Mouse (Mus musculus) cortical plate, adult 2 months (tissue): ENCODE measurements around the gene Kmt5a.

Experiments used
- CTCF ChIP-seq: fragments of 200-500 bp; IDR thresholded peaks from 2 replicates; pipeline ENCODE4 v1.5.1; 2011; ENCODE audit warnings: mild to moderate bottlenecking, control low read depth, low read length; ENCODE audit not compliant: insufficient read depth; ENCODE audit errors: extremely low read depth
- POLR2A ChIP-seq: fragments of 200-500 bp; IDR thresholded peaks from 2 replicates; pipeline ENCODE4 v1.6.1; 2011; ENCODE audit warnings: mild to moderate bottlenecking, low read length, control low read depth; ENCODE audit not compliant: insufficient read depth; ENCODE audit errors: extremely low read depth

DNA sequence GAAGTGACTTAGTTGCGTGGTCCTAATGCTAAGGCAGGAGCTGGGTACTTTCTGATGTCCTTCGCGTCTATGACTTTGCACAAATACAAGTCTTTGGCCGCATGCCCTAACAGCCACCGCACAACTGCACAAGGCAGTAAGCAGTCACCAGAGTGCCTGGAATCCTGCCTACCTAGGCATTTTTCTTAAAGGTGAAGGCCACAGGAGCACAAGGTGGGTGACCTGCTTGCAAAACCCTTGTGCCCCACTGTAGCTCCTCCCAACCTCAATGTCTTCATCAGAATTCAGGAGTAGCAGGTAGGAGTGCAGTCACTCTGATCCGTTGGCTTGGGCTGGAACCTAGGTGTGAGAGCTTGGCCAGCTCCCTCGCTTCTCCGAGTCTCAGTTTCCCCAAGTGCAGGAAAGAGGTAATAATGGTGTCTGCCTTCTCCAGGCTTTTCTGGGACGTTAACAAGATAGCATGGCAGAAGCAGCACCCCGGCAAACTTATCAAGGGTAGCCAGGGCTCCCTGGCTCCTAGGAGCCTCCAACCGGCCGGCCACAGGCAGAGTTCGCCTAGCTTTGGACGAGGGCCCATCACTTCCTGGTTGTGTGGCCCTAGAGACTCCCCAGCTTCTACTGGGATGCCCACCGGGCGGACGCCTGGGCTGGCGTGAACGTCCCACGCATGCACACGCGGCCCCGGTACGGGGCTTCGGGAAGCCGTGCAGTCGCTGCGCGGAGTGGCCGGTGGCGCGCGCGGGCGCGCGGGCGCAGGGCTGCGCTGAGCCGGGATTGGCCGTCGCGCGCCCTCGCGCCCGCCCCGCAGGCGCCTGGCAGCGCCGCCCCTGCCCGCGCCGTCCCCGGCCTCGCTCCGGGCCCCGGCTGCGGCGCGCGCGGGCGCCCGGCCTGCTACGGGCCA is 5.2 kb downstream of the Kmt5a start:
- TF ChIP-seq CTCF (no peak), POLR2A (peak; percentile 64; the same call in 1 of the 2 replicates)
